Mouse (Mus musculus) thymus, postnatal 10 days (tissue): ENCODE results near the gene Rapgefl1.
"Not testable (repeated sequence)": the region's sequence is repeated elsewhere in the genome, so short reads cannot be mapped to it uniquely, and the experiment has no call there.

ENCODE experiments used
- DNase-seq, 2 experiments: peaks; one replicate each; pipeline ENCODE4 v3.0.0; 2021; ENCODE audit warnings: low spot score in 2 of 2

Gene Rapgefl1

GRCm38 (mm10) chr11:98810686-98811085 lies 25.9 kb upstream of the Rapgefl1 start:
- DNase-seq: no peak

- DNase-seq: no peak
Measured at GRCm38 (mm10) chr11:98816706-98817239, 19.8 kb upstream of the Rapgefl1 start.

GRCm38 (mm10) chr11:98820968-98821367 lies 15.6 kb upstream of the Rapgefl1 start:
- no peak for DNase-seq

- DNase-seq: not testable (repeated sequence)
Measured at GRCm38 (mm10) chr11:98826071-98826470, 10.5 kb upstream of the Rapgefl1 start.

GRCm38 (mm10) chr11:98827877-98828276 lies 8.7 kb upstream of the Rapgefl1 start:
- DNase-seq: no peak

- peak in 1 of 2 experiments; percentile 34 for DNase-seq
Measured at GRCm38 (mm10) chr11:98829091-98829775, 7.4 kb upstream of the Rapgefl1 start.

- no peak for DNase-seq
Measured at GRCm38 (mm10) chr11:98829875-98830274, 6.7 kb upstream of the Rapgefl1 start.

GRCm38 (mm10) chr11:98835296-98835695 lies 1.3 kb upstream of the Rapgefl1 start:
- DNase-seq: no peak

- DNase-seq: no peak
Measured at GRCm38 (mm10) chr11:98835725-98836124, 860 bp upstream of the Rapgefl1 start.

GRCm38 (mm10) chr11:98836128-98836527 lies 457 bp upstream of the Rapgefl1 start:
- DNase-seq: no peak

- peak; percentile 19 to 45 for DNase-seq
Measured at GRCm38 (mm10) chr11:98837231-98837704, 683 bp downstream of the Rapgefl1 start.

- no peak for DNase-seq
Measured at GRCm38 (mm10) chr11:98837917-98838316, 1.3 kb downstream of the Rapgefl1 start.

GRCm38 (mm10) chr11:98838512-98838911 lies 1.9 kb downstream of the Rapgefl1 start:
- no peak for DNase-seq

GRCm38 (mm10) chr11:98839402-98839801 lies 2.8 kb downstream of the Rapgefl1 start:
- no peak for DNase-seq

GRCm38 (mm10) chr11:98839897-98840296 lies 3.3 kb downstream of the Rapgefl1 start:
- peak; percentile 25 to 30 for DNase-seq

GRCm38 (mm10) chr11:98846016-98846415 lies 9.4 kb downstream of the Rapgefl1 start:
- no peak for DNase-seq

- no peak for DNase-seq
Measured at GRCm38 (mm10) chr11:98846865-98847604, 10.4 kb downstream of the Rapgefl1 start.

- DNase-seq: no peak
Measured at GRCm38 (mm10) chr11:98849196-98849894, 12.8 kb downstream of the Rapgefl1 start.

- DNase-seq: no peak
Measured at GRCm38 (mm10) chr11:98850100-98851093, 13.8 kb downstream of the Rapgefl1 start.

- no peak for DNase-seq
Measured at GRCm38 (mm10) chr11:98854116-98854515, 17.5 kb downstream of the Rapgefl1 start.

- no peak for DNase-seq
Measured at GRCm38 (mm10) chr11:98854659-98855058, 18.1 kb downstream of the Rapgefl1 start.
